Mouse (Mus musculus): ENCODE measurements around the gene Cox8c.

Gene Cox8c

GRCm38 (mm10) chr12:102899091-102899490 lies at the start of gene Cox8c:
Cox8c (plus strand) TSS chr12:102899316.
- DNase-seq (ENCODE audit: low spot score): no peak

- DNase-seq (ENCODE audit: low spot score): no peak
Observed at GRCm38 (mm10) chr12:102860806-102861205, 38.3 kb upstream of the Cox8c start.

GRCm38 (mm10) chr12:102869802-102870201 lies 29.3 kb upstream of the Cox8c start:
- DNase-seq (ENCODE audit: low spot score): no peak

- no peak for DNase-seq (ENCODE audit: low spot score)
Observed at GRCm38 (mm10) chr12:102870527-102870926, 28.6 kb upstream of the Cox8c start.

- DNase-seq (ENCODE audit: low spot score): peak; percentile 43
Observed at GRCm38 (mm10) chr12:102877301-102878030, 21.6 kb upstream of the Cox8c start.

- DNase-seq (ENCODE audit: low spot score): peak; percentile 95
Observed at GRCm38 (mm10) chr12:102878031-102878823, 20.9 kb upstream of the Cox8c start, which contains the start of gene Btbd7. Btbd7 (minus strand) TSS chr12:102878471.

- peak; percentile 5 for DNase-seq (ENCODE audit: low spot score)
Observed at GRCm38 (mm10) chr12:102878901-102879300, 20.2 kb upstream of the Cox8c start.

- DNase-seq (ENCODE audit: low spot score): peak; percentile 50
Observed at GRCm38 (mm10) chr12:102885735-102886134, 13.4 kb upstream of the Cox8c start.

GRCm38 (mm10) chr12:102887366-102887765 lies 11.8 kb upstream of the Cox8c start:
- DNase-seq (ENCODE audit: low spot score): no peak

- DNase-seq (ENCODE audit: low spot score): no peak
Observed at GRCm38 (mm10) chr12:102888568-102888967, 10.5 kb upstream of the Cox8c start.

GRCm38 (mm10) chr12:102908191-102908590 lies 9.1 kb downstream of the Cox8c start:
- DNase-seq (ENCODE audit: low spot score): no peak

- DNase-seq (ENCODE audit: low spot score): no peak
Observed at GRCm38 (mm10) chr12:102916073-102916472, 17.0 kb downstream of the Cox8c start.

- no peak for DNase-seq (ENCODE audit: low spot score)
Observed at GRCm38 (mm10) chr12:102929764-102930163, 30.6 kb downstream of the Cox8c start.

- DNase-seq (ENCODE audit: low spot score): no peak
Observed at GRCm38 (mm10) chr12:102930335-102930734, 31.2 kb downstream of the Cox8c start.

- DNase-seq (ENCODE audit: low spot score): no peak
Observed at GRCm38 (mm10) chr12:102930789-102931188, 31.7 kb downstream of the Cox8c start.

- no peak for DNase-seq (ENCODE audit: low spot score)
Observed at GRCm38 (mm10) chr12:102935892-102936291, 36.8 kb downstream of the Cox8c start.

GRCm38 (mm10) chr12:102945571-102945970 lies 46.5 kb downstream of the Cox8c start:
- DNase-seq (ENCODE audit: low spot score): no peak

- no peak for DNase-seq (ENCODE audit: low spot score)
Observed at GRCm38 (mm10) chr12:102947826-102948225, 48.7 kb downstream of the Cox8c start.

- DNase-seq (ENCODE audit: low spot score): peak; percentile 85
Observed at GRCm38 (mm10) chr12:102948778-102949394, 49.8 kb downstream of the Cox8c start, which contains the start of gene Unc79. Unc79 (plus strand) TSS chr12:102948859.

GRCm38 (mm10) chr12:102949395-102950208 lies 50.5 kb downstream of the Cox8c start:
- DNase-seq (ENCODE audit: low spot score): peak; percentile 64

All from MN1 (cell line).